Mouse (Mus musculus): Measurements from ENCODE around the gene Sprr2k. TPM values are rescaled to one million over a fixed set of nuclear protein-coding genes. Genes with fewer than 3 reads are reported as not detected.

Sprr2k gene
- total and polyA plus RNA-seq, 3 experiments: not detected

- Histone ChIP-seq H3K4me1 (ENCODE audit: control insufficient read depth in 1 of 2, insufficient read depth in 2 of 2, low read length in 2 of 2) (no peaks in the 10 kb centered on the region), H3K36me3 (ENCODE audit: control insufficient read depth in 1 of 2, insufficient read depth in 2 of 2, low read length in 2 of 2) (no peaks in the 10 kb centered on the region), H3K27ac (ENCODE audit: control insufficient read depth, low read depth, low read length) (no peak within 1 kb of the TSS), H3K4me3 (ENCODE audit: control insufficient read depth in 1 of 2, insufficient read depth in 1 of 2, low read depth in 2 of 2, low read length in 2 of 2) (no peak within 1 kb of the TSS), H3K27me3 (ENCODE audit: control insufficient read depth in 1 of 2, insufficient read depth in 2 of 2, low read length in 2 of 2) (no peaks in the 10 kb centered on the region), H3K9me3 (replicated peaks; ENCODE audit: insufficient read depth, low read length) (no peaks in the 10 kb centered on the region), H3K79me2 (ENCODE audit: control insufficient read depth, insufficient read depth, low read length, poor library complexity) (no peaks in the 10 kb centered on the region), H3K9ac (ENCODE audit: control insufficient read depth, low read depth, low read length, poor library complexity, severe bottlenecking) (no peak within 1 kb of the TSS)
- DNase-seq (ENCODE audit: low read depth, low spot score): no peak
- TF ChIP-seq MXI1 (IDR thresholded peaks at IDR 0.05; ENCODE audit: low read depth, low read length): no peak
- no peak for TF ChIP-seq E2F4 (IDR thresholded peaks at IDR 0.05; ENCODE audit: borderline replicate concordance, low read depth, low read length)
Measured at GRCm38 (mm10) chr3:92458620-92459019, 26.2 kb downstream of the Sprr2k start, which contains the start of gene Sprr3. Sprr3 (minus strand) TSS chr3:92458720.

GRCm38 (mm10) chr3:92466576-92466975 lies 34.2 kb downstream of the Sprr2k start:
- Histone ChIP-seq H3K79me2 (ENCODE audit: control insufficient read depth, insufficient read depth, low read length, poor library complexity) (no peaks in the 10 kb centered on the region), H3K9ac (ENCODE audit: control insufficient read depth, low read depth, low read length, poor library complexity, severe bottlenecking) (no peak overlapping the region), H3K36me3 (ENCODE audit: control insufficient read depth in 1 of 2, insufficient read depth in 2 of 2, low read length in 2 of 2) (no peaks in the 10 kb centered on the region), H3K4me3 (ENCODE audit: control insufficient read depth in 1 of 2, insufficient read depth in 1 of 2, low read depth in 2 of 2, low read length in 2 of 2) (no peak overlapping the region), H3K27me3 (ENCODE audit: control insufficient read depth in 1 of 2, insufficient read depth in 2 of 2, low read length in 2 of 2) (no peaks in the 10 kb centered on the region), H3K4me1 (ENCODE audit: control insufficient read depth in 1 of 2, insufficient read depth in 2 of 2, low read length in 2 of 2) (no peaks in the 10 kb centered on the region), H3K27ac (ENCODE audit: control insufficient read depth, low read depth, low read length) (no peak overlapping the region), H3K9me3 (replicated peaks; ENCODE audit: insufficient read depth, low read length) (no peaks in the 10 kb centered on the region)
- TF ChIP-seq MXI1 (IDR thresholded peaks at IDR 0.05; ENCODE audit: low read depth, low read length): no peak
- TF ChIP-seq KAT2A (conservative IDR thresholded peaks at IDR 0.05; ENCODE audit: low read depth, low read length): no peak
- no peak for TF ChIP-seq TAL1 (IDR thresholded peaks at IDR 0.05; ENCODE audit: low read length)
- no peak for TF ChIP-seq ZNF384 (IDR thresholded peaks at IDR 0.05; ENCODE audit: low read depth, low read length)
- TF ChIP-seq SMC3 (IDR thresholded peaks at IDR 0.05; ENCODE audit: low read depth, low read length): no peak
- TF ChIP-seq USF1 (IDR thresholded peaks at IDR 0.05; ENCODE audit: low read depth, low read length): no peak
- TF ChIP-seq JUND (IDR thresholded peaks at IDR 0.05; ENCODE audit: low read depth, low read length): no peak
- TF ChIP-seq HCFC1 (IDR thresholded peaks at IDR 0.05; ENCODE audit: low read depth, low read length): no peak
- TF ChIP-seq RAD21 (IDR thresholded peaks at IDR 0.05; ENCODE audit: low read depth, low read length): no peak
- TF ChIP-seq POLR2AphosphoS2 (IDR thresholded peaks at IDR 0.05; ENCODE audit: low read length): no peak
- TF ChIP-seq NELFE (IDR thresholded peaks at IDR 0.05; ENCODE audit: low read depth, low read length): no peak
- no peak for TF ChIP-seq ZMIZ1 (IDR thresholded peaks at IDR 0.05; ENCODE audit: low read depth, low read length)
- TF ChIP-seq POLR2A (IDR thresholded peaks at IDR 0.05; ENCODE audit: control insufficient read depth in 1 of 2, insufficient read depth in 1 of 2, low read depth in 1 of 2, low read length in 2 of 2, poor library complexity in 1 of 2): no peak
- TF ChIP-seq MEF2A (IDR thresholded peaks at IDR 0.05; ENCODE audit: extremely low read depth, insufficient replicate concordance, low read depth, low read length, poor library complexity, severe bottlenecking): no peak
- TF ChIP-seq RCOR1 (IDR thresholded peaks at IDR 0.05; ENCODE audit: low read depth, low read length): no peak
- no peak for TF ChIP-seq POLR2AphosphoS5 (IDR thresholded peaks at IDR 0.05; ENCODE audit: borderline replicate concordance, low read depth, low read length)
- no peak for TF ChIP-seq ELF1 (IDR thresholded peaks at IDR 0.05; ENCODE audit: low read depth, low read length)
- TF ChIP-seq E2F4 (IDR thresholded peaks at IDR 0.05; ENCODE audit: borderline replicate concordance, low read depth, low read length): no peak
- DNase-seq (ENCODE audit: low read depth, low spot score): no peak

Measured in MEL (cell line).